Mouse (Mus musculus) right cerebral cortex, postnatal 14 days (tissue): ENCODE results near the gene Cptp.

Source experiments
- DNase-seq: peaks from one replicate; pipeline ENCODE4 v3.0.0; 2022

Cptp gene

GRCm38 (mm10) chr4:155840076-155841002 is 28.9 kb downstream of the Cptp start:
- no peak for DNase-seq

- DNase-seq = no peak
Measured at GRCm38 (mm10) chr4:155839483-155839910, 29.7 kb downstream of the Cptp start, which contains the start of gene Mxra8. Mxra8 (plus strand) TSS chr4:155839680.

- no peak for DNase-seq
Measured at GRCm38 (mm10) chr4:155838187-155839153, 30.8 kb downstream of the Cptp start.

GRCm38 (mm10) chr4:155837404-155838010 is 31.7 kb downstream of the Cptp start:
- no peak for DNase-seq

GRCm38 (mm10) chr4:155833836-155834235 is 35.4 kb downstream of the Cptp start:
- DNase-seq = peak; percentile 75

- no peak for DNase-seq
Measured at GRCm38 (mm10) chr4:155833234-155833633, 36.0 kb downstream of the Cptp start.

GRCm38 (mm10) chr4:155832321-155832720 is 36.9 kb downstream of the Cptp start:
- DNase-seq = no peak

GRCm38 (mm10) chr4:155831831-155832230 is 37.4 kb downstream of the Cptp start:
- no peak for DNase-seq

GRCm38 (mm10) chr4:155831205-155831766 is 38.0 kb downstream of the Cptp start, which contains the start of gene Aurkaip1:
Aurkaip1 (plus strand) TSS chr4:155831272.
- peak; percentile 97 for DNase-seq

- DNase-seq = no peak
Measured at GRCm38 (mm10) chr4:155830596-155830995, 38.6 kb downstream of the Cptp start.

GRCm38 (mm10) chr4:155829866-155830265 is 39.4 kb downstream of the Cptp start:
- DNase-seq = no peak

- no peak for DNase-seq
Measured at GRCm38 (mm10) chr4:155823443-155823842, 45.8 kb downstream of the Cptp start.

- no peak for DNase-seq
Measured at GRCm38 (mm10) chr4:155821025-155821424, 48.2 kb downstream of the Cptp start.

GRCm38 (mm10) chr4:155817533-155817932 is 51.7 kb downstream of the Cptp start:
- no peak for DNase-seq
